Mouse (Mus musculus): ENCODE data around the gene Zscan5b. TPM values are rescaled to one million over a fixed set of nuclear protein-coding genes. Genes with fewer than 3 reads are reported as not detected.
"Not testable (repeated sequence)": the region's sequence is repeated elsewhere in the genome, so short reads cannot be mapped to it uniquely, and the experiment has no call there.

Gene Zscan5b
- not detected in 2 replicates for polyA plus RNA-seq (2015; fragmentation: Nextera tagmentation; extraction: Ambion mirVana)

DNA sequence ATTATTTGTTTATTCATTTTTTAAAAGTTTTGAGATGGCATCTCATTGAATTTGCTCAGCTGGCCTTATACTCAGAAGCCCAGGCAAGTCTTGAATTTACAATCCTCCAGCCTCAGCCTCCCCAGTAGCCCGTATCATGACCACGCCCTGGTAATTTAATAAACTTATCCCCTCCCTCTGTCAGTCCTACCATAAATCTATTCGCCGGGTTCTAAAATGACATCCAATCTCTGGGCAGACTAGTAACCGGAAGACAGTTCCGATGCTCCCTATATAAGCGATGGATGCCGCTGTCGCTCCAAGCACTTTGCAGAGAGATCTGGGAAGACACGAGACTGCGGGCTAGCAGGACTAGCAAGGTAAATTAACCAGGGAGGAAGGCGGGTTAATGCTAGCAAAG is at the start of gene Zscan5b:
Gene Zscan5b, plus strand, starts transcription at position 301 of the 400 bp plus-strand sequence.
- DNase-seq (ENCODE audit: low spot score) (no peak), ATAC-seq (replicated peaks; ENCODE audit: low FRiP score, low read depth) (no peak)
- Histone ChIP-seq H3K27me3 (ENCODE audit: insufficient read depth, low read length) (no peaks in the 10 kb centered on the region), H3K9me3 (replicated peaks; ENCODE audit: low read length) (no peaks in the 10 kb centered on the region), H3K4me2 (ENCODE audit: low read length) (no peak within 1 kb of the TSS), H3K36me3 (ENCODE audit: insufficient read depth, low read length) (no peaks in the 10 kb centered on the region), H3K27ac (no peak within 1 kb of the TSS), H3K4me3 (replicated peaks; ENCODE audit: low read depth, low read length) (no peak within 1 kb of the TSS), H3K9ac (ENCODE audit: low read depth, low read length) (no peak within 1 kb of the TSS), H3K4me1 (replicated peaks; ENCODE audit: insufficient read depth, low read length) (no peaks in the 10 kb centered on the region)
- WGBS = 90% methylated on average over 12 of the region's 12 CpGs
- no peak for TF ChIP-seq CTCF (IDR thresholded peaks at IDR 0.05; ENCODE audit: low read depth)

- Histone ChIP-seq H3K27ac (peak overlapping the region; percentile 87), H3K4me2 (ENCODE audit: low read length) (peak overlapping the region; percentile 84), H3K36me3 (ENCODE audit: insufficient read depth, low read length) (0 out of 2 replicates have a peak, but pooled peaks cover 2% of the 10 kb centered on the region), H3K9me3 (replicated peaks; ENCODE audit: low read length) (no peaks in the 10 kb centered on the region), H3K9ac (ENCODE audit: low read depth, low read length) (peak overlapping the region; percentile 79), H3K27me3 (ENCODE audit: insufficient read depth, low read length) (no peaks in the 10 kb centered on the region), H3K4me1 (replicated peaks; ENCODE audit: insufficient read depth, low read length) (peaks cover 5% of the 10 kb centered on the region; the same call in 1 of the 2 replicates), H3K4me3 (replicated peaks; ENCODE audit: low read depth, low read length) (peak overlapping the region; percentile 69)
- ATAC-seq (replicated peaks; ENCODE audit: low FRiP score, low read depth) (peak; percentile 6), DNase-seq (ENCODE audit: low spot score) (peak; percentile 37)
- no peak for TF ChIP-seq CTCF (IDR thresholded peaks at IDR 0.05; ENCODE audit: low read depth)
- WGBS = 2% methylated on average over 28 of the region's 28 CpGs
Measured at GRCm38 (mm10) chr7:6172674-6173244, 49.3 kb upstream of the Zscan5b start.

GRCm38 (mm10) chr7:6173872-6174271 is 48.2 kb upstream of the Zscan5b start:
- 92% methylated on average over 8 of the region's 8 CpGs for WGBS
- H3K27me3 ChIP-seq (ENCODE audit: insufficient read depth, low read length) = no peaks in the 10 kb centered on the region
- ATAC-seq (replicated peaks; ENCODE audit: low FRiP score, low read depth) (no peak), DNase-seq (ENCODE audit: low spot score) (no peak)
- no peak overlapping the region for H3K9ac ChIP-seq (ENCODE audit: low read depth, low read length)
- peaks cover 5% of the 10 kb centered on the region; the same call in 1 of the 2 replicates for H3K4me1 ChIP-seq (replicated peaks; ENCODE audit: insufficient read depth, low read length)
- no peak overlapping the region for H3K4me3 ChIP-seq (replicated peaks; ENCODE audit: low read depth, low read length)
- H3K36me3 ChIP-seq (ENCODE audit: insufficient read depth, low read length) = 0 out of 2 replicates have a peak, but pooled peaks cover 2% of the 10 kb centered on the region
- no peak for TF ChIP-seq CTCF (IDR thresholded peaks at IDR 0.05; ENCODE audit: low read depth)
- H3K9me3 ChIP-seq (replicated peaks; ENCODE audit: low read length) = no peaks in the 10 kb centered on the region
- 0 out of 2 replicates have a peak overlapping the region, but pooled peaks have one; percentile 36 for H3K27ac ChIP-seq
- H3K4me2 ChIP-seq (ENCODE audit: low read length) = no peak overlapping the region

GRCm38 (mm10) chr7:6174365-6174987 is 47.6 kb upstream of the Zscan5b start:
- peak; percentile 51 for TF ChIP-seq CTCF (IDR thresholded peaks at IDR 0.05; ENCODE audit: low read depth)
- H3K4me2 ChIP-seq (ENCODE audit: low read length); H3K36me3 ChIP-seq (ENCODE audit: insufficient read depth, low read length); ATAC-seq (replicated peaks; ENCODE audit: low FRiP score, low read depth); H3K9me3 ChIP-seq (replicated peaks; ENCODE audit: low read length); H3K4me1 ChIP-seq (replicated peaks; ENCODE audit: insufficient read depth, low read length); DNase-seq (ENCODE audit: low spot score); H3K27me3 ChIP-seq (ENCODE audit: insufficient read depth, low read length); H3K4me3 ChIP-seq (replicated peaks; ENCODE audit: low read depth, low read length); H3K9ac ChIP-seq (ENCODE audit: low read depth, low read length): not testable (repeated sequence)
- WGBS = 64% methylated on average over 9 of the region's 9 CpGs
- peak overlapping the region; percentile 47; the same call in 1 of the 2 replicates for H3K27ac ChIP-seq

DNA sequence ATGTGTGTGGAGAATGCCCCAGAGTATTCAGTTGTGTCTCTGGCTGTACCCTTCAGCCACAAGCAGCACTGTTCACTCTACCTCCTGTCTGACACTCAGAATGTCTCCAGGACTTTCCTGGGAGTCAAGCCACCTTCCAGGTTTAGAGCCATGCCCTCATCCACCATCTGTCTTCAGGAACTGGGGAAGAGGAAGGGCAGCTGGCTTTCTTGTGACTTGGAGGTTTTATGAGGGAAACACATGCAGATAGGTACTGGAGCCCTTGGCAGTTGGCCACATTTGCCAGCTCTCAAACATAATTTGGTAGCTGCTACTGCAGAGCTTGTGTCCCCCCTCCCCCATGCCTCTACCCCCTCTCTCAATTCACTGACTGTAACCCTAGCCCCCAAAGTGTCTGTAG is 43.1 kb upstream of the Zscan5b start:
- no peak overlapping the region for H3K4me3 ChIP-seq (replicated peaks; ENCODE audit: low read depth, low read length)
- H3K36me3 ChIP-seq (ENCODE audit: insufficient read depth, low read length) = peaks cover 6% of the 10 kb centered on the region; the same call in 1 of the 2 replicates
- H3K9me3 ChIP-seq (replicated peaks; ENCODE audit: low read length) = no peaks in the 10 kb centered on the region
- ATAC-seq (replicated peaks; ENCODE audit: low FRiP score, low read depth) (no peak), DNase-seq (ENCODE audit: low spot score) (no peak)
- no peak overlapping the region for H3K4me2 ChIP-seq (ENCODE audit: low read length)
- no peak overlapping the region for H3K9ac ChIP-seq (ENCODE audit: low read depth, low read length)
- no peak overlapping the region for H3K27ac ChIP-seq
- TF ChIP-seq CTCF (IDR thresholded peaks at IDR 0.05; ENCODE audit: low read depth) = no peak
- no peaks in the 10 kb centered on the region for H3K4me1 ChIP-seq (replicated peaks; ENCODE audit: insufficient read depth, low read length)
- no peaks in the 10 kb centered on the region for H3K27me3 ChIP-seq (ENCODE audit: insufficient read depth, low read length)

GRCm38 (mm10) chr7:6182882-6183281 is 39.2 kb upstream of the Zscan5b start:
- no peak for TF ChIP-seq CTCF (IDR thresholded peaks at IDR 0.05; ENCODE audit: low read depth)
- DNase-seq (ENCODE audit: low spot score) = no peak
- Histone ChIP-seq H3K4me2 (ENCODE audit: low read length) (no peak overlapping the region), H3K36me3 (ENCODE audit: insufficient read depth, low read length) (peaks cover 26% of the 10 kb centered on the region), H3K27me3 (ENCODE audit: insufficient read depth, low read length) (no peaks in the 10 kb centered on the region), H3K9ac (ENCODE audit: low read depth, low read length) (no peak overlapping the region), H3K9me3 (replicated peaks; ENCODE audit: low read length) (no peaks in the 10 kb centered on the region), H3K27ac (no peak overlapping the region), H3K4me3 (replicated peaks; ENCODE audit: low read depth, low read length) (no peak overlapping the region), H3K4me1 (replicated peaks; ENCODE audit: insufficient read depth, low read length) (no peaks in the 10 kb centered on the region)
- no peak for ATAC-seq (replicated peaks; ENCODE audit: low FRiP score, low read depth)

Data from kidney, postnatal 0 days (tissue).